Mouse (Mus musculus) B cell, adult (primary cell): Measurements from ENCODE around the gene Shox2. TPM values are rescaled to one million over a fixed set of nuclear protein-coding genes. Genes with fewer than 3 reads are reported as not detected.

Source experiments
- total RNA-seq: library from RNA; stranded (reverse); gene quantifications from 4 replicates; pipeline ENCODE4 v1.2.4, GENCODE M21; 2023; ENCODE audit not compliant: inconsistent age

The Shox2 gene
- total RNA-seq, result not detected in 4 replicates

GRCm38 (mm10) chr3:66981706-66982105 lies at the start of gene Shox2:
Shox2 (minus strand) TSS chr3:66981771.

GRCm38 (mm10) chr3:66981101-66981661 lies 390 bp downstream of the Shox2 start, which contains the start of gene Rsrc1:
Rsrc1 (plus strand) TSS chr3:66981390.

Other genes starting within 250 kb of the Shox2 start
- gene Rsrc1, start 381 bp downstream of the Shox2 start, total RNA-seq, result 29.8 to 34.8 TPM (median 31.3 TPM) in 4 replicates